In the genomic region with DNA sequence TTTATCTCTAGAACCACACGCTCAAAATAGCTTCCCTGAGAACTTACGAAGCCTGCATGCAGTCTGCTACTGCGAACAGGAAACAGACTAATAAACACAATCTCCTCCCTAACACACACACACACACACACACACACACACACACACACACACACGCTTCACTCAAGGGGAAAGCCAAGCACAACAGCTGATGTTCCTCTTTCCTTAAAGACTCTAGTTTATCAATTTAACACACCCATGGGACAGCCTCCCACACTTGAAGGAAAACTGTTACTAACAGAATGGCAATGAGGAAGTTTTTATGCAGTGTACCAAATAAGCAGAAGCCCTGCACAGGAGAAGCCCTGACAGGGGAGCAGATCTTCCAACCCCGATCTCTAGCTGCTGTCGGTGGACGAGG, we compare ENCODE assay signal across 1 mouse cellular context.
TF ChIP-seq lines count a peak whose summit lies in the region.

No protein-coding gene starts in this region.

TF ChIP-seq in MEL, 35 proteins besides CTCF, POLR2A, EP300 and RAD21 (continued from another document):
- TF ChIP-seq POLR2AphosphoS5 (IDR thresholded peaks at IDR 0.05; ENCODE audit: borderline replicate concordance, low read depth, low read length): no peak
- 0 out of 2 replicates have a peak, but pooled peaks have one; percentile 24 for TF ChIP-seq HCFC1 (IDR thresholded peaks at IDR 0.05; ENCODE audit: low read depth, low read length)
- TF ChIP-seq TAL1 (IDR thresholded peaks at IDR 0.05; ENCODE audit: low read length): peak; percentile 60; the same call in 1 of the 2 replicates
- no peak for TF ChIP-seq MAFK (IDR thresholded peaks at IDR 0.05; ENCODE audit: borderline replicate concordance, low read depth, low read length)
- no peak for TF ChIP-seq CHD2 (IDR thresholded peaks at IDR 0.05; ENCODE audit: low read length)
- 0 out of 2 replicates have a peak, but pooled peaks have one; percentile 16 for TF ChIP-seq MAX (IDR thresholded peaks at IDR 0.05; ENCODE audit: low read length)
